Mouse (Mus musculus) brain, embryonic 14.5 days (tissue): ENCODE data around the gene Catsperz.

Source experiments
- CTCF ChIP-seq: fragments of 200-500 bp; IDR thresholded peaks from 2 replicates; pipeline ENCODE4 v1.5.1; 2012; ENCODE audit warnings: inconsistent platforms, mild to moderate bottlenecking, moderate library complexity, borderline replicate concordance; ENCODE audit not compliant: insufficient read depth, insufficient read length; ENCODE audit errors: extremely low read depth
- POLR2A ChIP-seq: fragments of 200-500 bp; IDR thresholded peaks from 2 replicates; pipeline ENCODE4 v1.6.1; 2012; ENCODE audit warnings: mild to moderate bottlenecking, inconsistent platforms, borderline replicate concordance; ENCODE audit not compliant: poor library complexity, insufficient read depth, insufficient read length, severe bottlenecking; ENCODE audit errors: extremely low read depth

GRCm38 (mm10) chr19:6907811-6908540, 17.2 kb downstream of the Catsperz start:
- TF ChIP-seq CTCF (no peak), POLR2A (no peak)
